Mouse (Mus musculus) embryonic fibroblast, embryonic 13.5 days (primary cell): ENCODE data around the gene Dlg4.

Experiments
- CTCF ChIP-seq: IDR thresholded peaks from 2 replicates; pipeline ENCODE4 v1.5.1; 2011; ENCODE audit warnings: mild to moderate bottlenecking, control low read depth, low read length, moderate library complexity, borderline replicate concordance; ENCODE audit not compliant: insufficient read depth
- POLR2A ChIP-seq: IDR thresholded peaks from 2 replicates; pipeline ENCODE4 v1.6.1; 2011; ENCODE audit warnings: low read depth, mild to moderate bottlenecking, control low read depth, low read length, moderate library complexity

GRCm38 (mm10) chr11:70066701-70067100, 50.0 kb downstream of the Dlg4 start:
- TF ChIP-seq CTCF (no peak), POLR2A (no peak)
